Mouse (Mus musculus) kidney, embryonic 15.5 days (tissue): Measurements from ENCODE around the gene Scgb1a1. TPM values are rescaled to one million over a fixed set of nuclear protein-coding genes. Genes with fewer than 3 reads are reported as not detected.
"Not testable (repeated sequence)": the region's sequence is repeated elsewhere in the genome, so short reads cannot be mapped to it uniquely, and the experiment has no call there.

Source experiments
- ATAC-seq: fragments of 200-750 bp; cut with Nextera tagmentation; replicated peaks from 2 replicates; pipeline ENCODE4 v1.8.0; 2017; ENCODE audit warnings: moderate TSS enrichment; ENCODE audit not compliant: low FRiP score
- H3K27ac ChIP-seq: fragments of 300-500 bp; sonication (generic); 2 replicates; pipeline ENCODE4 v1.5.1; 2015; ENCODE audit warnings: mild to moderate bottlenecking, inconsistent platforms
- H3K27me3 ChIP-seq: fragments of 300-500 bp; sonication (generic); 2 replicates; pipeline ENCODE4 v1.6.1; 2015; ENCODE audit warnings: inconsistent platforms
- H3K36me3 ChIP-seq: fragments of 300-500 bp; sonication (generic); 2 replicates; pipeline ENCODE4 v1.6.1; 2015; ENCODE audit warnings: inconsistent platforms
- H3K4me1 ChIP-seq: fragments of 300-500 bp; sonication (generic); 2 replicates; pipeline ENCODE4 v1.6.1; 2015; ENCODE audit warnings: inconsistent platforms
- H3K4me2 ChIP-seq: fragments of 300-500 bp; sonication (generic); 2 replicates; pipeline ENCODE4 v1.6.1; 2015; ENCODE audit warnings: moderate library complexity, mild to moderate bottlenecking, inconsistent platforms
- H3K4me3 ChIP-seq: fragments of 300-500 bp; sonication (generic); replicated peaks from 2 replicates; pipeline ENCODE4 v1.5.1; 2015; ENCODE audit warnings: mild to moderate bottlenecking, inconsistent platforms
- H3K9ac ChIP-seq: fragments of 300-500 bp; sonication (generic); 2 replicates; pipeline ENCODE4 v1.6.1; 2015; ENCODE audit warnings: mild to moderate bottlenecking, inconsistent platforms
- H3K9me3 ChIP-seq: fragments of 300-500 bp; sonication (generic); replicated peaks from 2 replicates; pipeline ENCODE4 v1.6.1; 2016; ENCODE audit warnings: inconsistent platforms
- WGBS: fragments of 180-500 bp; shearing (Covaris S2); methylation state at CpG from one replicate; pipeline ENCODE4 v1.1.7; 2015; ENCODE audit warnings: mixed read lengths; 5-methylcytosine and 5-hydroxymethylcytosine counted together
- polyA plus RNA-seq: library from polyadenylated mRNA; unstranded; fragments of >200 nt; fragmentation: Nextera tagmentation; extraction: Ambion mirVana; gene quantifications from 2 replicates; pipeline ENCODE4 v1.2.1, GENCODE M21; 2015

Scgb1a1 gene
- polyA plus RNA-seq, 1 experiment from 2014 or later = not detected

DNA sequence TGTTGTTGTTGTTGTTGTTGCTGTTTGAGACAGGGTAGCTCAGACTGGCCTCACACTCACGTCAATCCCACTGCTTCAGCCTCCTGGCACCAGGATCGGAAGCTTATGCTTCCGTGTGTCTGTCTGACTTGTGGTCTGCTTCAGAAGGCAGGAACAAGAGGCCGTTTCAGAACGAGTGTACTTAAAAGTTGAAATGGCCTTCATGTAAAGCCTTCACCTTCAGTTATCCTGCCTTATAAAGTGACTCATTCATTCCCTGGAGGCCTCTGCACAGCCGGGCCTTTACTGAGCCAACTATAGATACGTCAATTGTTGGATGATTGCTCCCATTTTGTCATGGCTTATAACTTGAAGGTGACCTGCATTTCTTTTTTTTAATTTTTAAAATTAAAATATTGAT, 28.4 kb downstream of the Scgb1a1 start:
- Histone ChIP-seq H3K9me3 (no peaks in the 10 kb centered on the region), H3K36me3 (no peaks in the 10 kb centered on the region), H3K9ac (no peak overlapping the region), H3K4me2 (no peak overlapping the region), H3K4me3 (no peak overlapping the region), H3K4me1 (no peaks in the 10 kb centered on the region), H3K27me3 (no peaks in the 10 kb centered on the region), H3K27ac (no peak overlapping the region)
- ATAC-seq = no peak
- WGBS = 78% methylated on average over 7 of the region's 7 CpGs

DNA sequence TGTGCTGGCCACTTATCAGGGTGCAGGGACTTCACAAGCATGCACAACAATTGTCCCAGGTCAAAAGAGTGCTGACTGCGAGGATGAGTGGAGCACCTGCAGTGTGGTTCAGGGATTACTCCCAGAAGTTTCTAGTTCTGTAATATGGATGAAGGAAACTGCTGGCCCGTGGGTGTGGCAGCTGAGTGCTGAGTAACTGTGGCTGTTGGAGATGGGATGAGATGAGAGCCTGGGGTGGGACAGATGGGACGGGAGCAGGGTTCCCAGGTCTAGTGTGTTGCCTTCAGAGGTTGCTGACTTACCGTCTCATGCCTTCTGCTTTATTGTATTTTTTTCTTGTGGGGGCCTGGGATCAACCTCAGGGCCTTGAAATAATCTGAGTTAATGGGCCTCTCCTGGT, 28.8 kb downstream of the Scgb1a1 start:
- H3K27me3 ChIP-seq = no peaks in the 10 kb centered on the region
- ATAC-seq = no peak
- no peak overlapping the region for H3K4me3 ChIP-seq
- no peaks in the 10 kb centered on the region for H3K36me3 ChIP-seq
- no peak overlapping the region for H3K9ac ChIP-seq
- no peaks in the 10 kb centered on the region for H3K4me1 ChIP-seq
- H3K9me3 ChIP-seq = no peaks in the 10 kb centered on the region
- 81% methylated on average over 4 of the region's 4 CpGs for WGBS
- H3K27ac ChIP-seq = no peak overlapping the region
- H3K4me2 ChIP-seq = no peak overlapping the region

DNA sequence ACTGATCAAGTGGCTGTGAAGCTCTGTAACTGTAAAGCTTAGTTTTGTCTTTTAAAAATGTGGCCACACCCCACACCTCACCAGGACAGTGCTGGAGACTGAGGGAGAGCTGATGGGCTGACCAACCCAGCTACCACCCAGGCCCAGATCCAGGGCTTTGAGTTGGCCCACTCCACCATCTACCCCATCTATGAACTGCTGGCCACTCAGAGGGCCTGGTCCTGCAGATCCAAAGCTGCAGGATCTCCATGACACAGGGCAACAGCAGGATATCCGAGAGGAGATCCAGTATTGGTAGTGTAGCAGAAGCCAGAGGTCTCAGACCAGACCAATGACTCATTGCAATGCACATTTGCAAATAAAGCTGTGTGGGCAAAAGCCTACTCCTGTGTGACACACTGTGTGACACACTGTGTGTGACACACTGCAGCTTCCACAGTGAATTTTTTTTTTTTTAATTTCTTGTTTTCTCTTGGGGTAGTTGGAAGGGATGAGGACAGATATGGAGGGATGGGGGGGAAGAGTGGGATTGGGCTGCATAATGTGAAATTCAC, 29.4 kb downstream of the Scgb1a1 start:
- no peaks in the 10 kb centered on the region for H3K36me3 ChIP-seq
- WGBS = 71% methylated on average over 1 of the region's 1 CpGs
- H3K27ac ChIP-seq = no peak overlapping the region
- H3K4me3 ChIP-seq = no peak overlapping the region
- H3K9ac ChIP-seq = no peak overlapping the region
- no peaks in the 10 kb centered on the region for H3K9me3 ChIP-seq
- no peak for ATAC-seq
- H3K4me1 ChIP-seq = no peaks in the 10 kb centered on the region
- no peaks in the 10 kb centered on the region for H3K27me3 ChIP-seq
- H3K4me2 ChIP-seq = no peak overlapping the region

DNA sequence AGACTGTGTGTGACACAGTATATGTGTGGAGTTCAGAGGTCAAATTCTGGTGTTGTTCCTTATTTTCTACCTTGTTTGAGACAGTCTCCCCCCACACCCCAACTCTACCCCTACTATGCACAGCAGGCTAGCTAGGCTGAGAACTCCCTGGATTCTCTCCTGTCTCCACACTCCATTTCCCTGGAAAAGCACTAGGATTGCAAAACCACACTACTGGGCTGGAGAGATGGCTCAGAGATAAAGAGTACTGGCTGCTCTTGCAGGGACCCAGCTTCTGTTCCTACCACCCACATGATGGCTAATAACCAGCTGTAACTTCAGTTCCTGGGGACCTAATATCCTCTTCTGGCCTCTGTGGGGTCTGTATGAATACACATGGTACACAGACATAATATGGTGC, 30.1 kb downstream of the Scgb1a1 start:
- no peaks in the 10 kb centered on the region for H3K9me3 ChIP-seq
- no peak overlapping the region for H3K27ac ChIP-seq
- H3K4me2 ChIP-seq = no peak overlapping the region
- no peaks in the 10 kb centered on the region for H3K27me3 ChIP-seq
- H3K4me3 ChIP-seq = no peak overlapping the region
- H3K36me3 ChIP-seq = no peaks in the 10 kb centered on the region
- ATAC-seq = no peak
- H3K9ac ChIP-seq = no peak overlapping the region
- 0 out of 2 replicates have a peak, but pooled peaks cover 6% of the 10 kb centered on the region for H3K4me1 ChIP-seq

- Histone ChIP-seq H3K9me3 (no peaks in the 10 kb centered on the region), H3K4me3 (no peak overlapping the region), H3K9ac (no peak overlapping the region), H3K36me3 (no peaks in the 10 kb centered on the region), H3K27ac (no peak overlapping the region), H3K4me2 (no peak overlapping the region), H3K4me1 (0 out of 2 replicates have a peak, but pooled peaks cover 6% of the 10 kb centered on the region), H3K27me3 (no peaks in the 10 kb centered on the region)
- WGBS = 90% methylated on average over 4 of the region's 4 CpGs
- no peak for ATAC-seq
Observed at GRCm38 (mm10) chr19:9055703-9056355, 31.9 kb downstream of the Scgb1a1 start.

GRCm38 (mm10) chr19:9055153-9055552, 32.6 kb downstream of the Scgb1a1 start:
- Histone ChIP-seq H3K4me3 (no peak overlapping the region), H3K27ac (no peak overlapping the region), H3K27me3 (no peaks in the 10 kb centered on the region), H3K4me2 (no peak overlapping the region), H3K4me1 (0 out of 2 replicates have a peak, but pooled peaks cover 6% of the 10 kb centered on the region), H3K36me3 (no peaks in the 10 kb centered on the region), H3K9ac (no peak overlapping the region), H3K9me3 (no peaks in the 10 kb centered on the region)
- ATAC-seq = no peak
- 30% methylated on average over 2 of the region's 2 CpGs for WGBS

- H3K36me3 ChIP-seq = no peaks in the 10 kb centered on the region
- no peak overlapping the region for H3K27ac ChIP-seq
- ATAC-seq = no peak
- H3K4me2 ChIP-seq = no peak overlapping the region
- H3K9ac ChIP-seq = no peak overlapping the region
- H3K4me3 ChIP-seq = no peak overlapping the region
- H3K4me1 ChIP-seq = peaks cover 8% of the 10 kb centered on the region
- no peaks in the 10 kb centered on the region for H3K9me3 ChIP-seq
- WGBS = 55% methylated on average over 6 of the region's 6 CpGs
- H3K27me3 ChIP-seq = no peaks in the 10 kb centered on the region
Observed at GRCm38 (mm10) chr19:9052803-9053431, 34.8 kb downstream of the Scgb1a1 start.

- not testable (repeated sequence) for H3K36me3 ChIP-seq, H3K27me3 ChIP-seq, ATAC-seq, H3K27ac ChIP-seq, H3K9me3 ChIP-seq, H3K4me3 ChIP-seq, H3K4me2 ChIP-seq, H3K9ac ChIP-seq
- peaks cover 15% of the 10 kb centered on the region for H3K4me1 ChIP-seq
- 90% methylated on average over 4 of the region's 4 CpGs for WGBS
Observed at GRCm38 (mm10) chr19:9051985-9052384, 35.8 kb downstream of the Scgb1a1 start.

- H3K9me3 ChIP-seq = no peaks in the 10 kb centered on the region
- H3K27me3 ChIP-seq = no peaks in the 10 kb centered on the region
- no peak overlapping the region for H3K27ac ChIP-seq
- 78% methylated on average over 9 of the region's 9 CpGs for whole genome bisulfite sequencing
- no peak overlapping the region for H3K4me3 ChIP-seq
- H3K9ac ChIP-seq = no peak overlapping the region
- ATAC-seq = no peak
- H3K4me2 ChIP-seq = no peak overlapping the region
- no peaks in the 10 kb centered on the region for H3K36me3 ChIP-seq
- peaks cover 15% of the 10 kb centered on the region for H3K4me1 ChIP-seq
Observed at GRCm38 (mm10) chr19:9050294-9051229, 37.2 kb downstream of the Scgb1a1 start.

DNA sequence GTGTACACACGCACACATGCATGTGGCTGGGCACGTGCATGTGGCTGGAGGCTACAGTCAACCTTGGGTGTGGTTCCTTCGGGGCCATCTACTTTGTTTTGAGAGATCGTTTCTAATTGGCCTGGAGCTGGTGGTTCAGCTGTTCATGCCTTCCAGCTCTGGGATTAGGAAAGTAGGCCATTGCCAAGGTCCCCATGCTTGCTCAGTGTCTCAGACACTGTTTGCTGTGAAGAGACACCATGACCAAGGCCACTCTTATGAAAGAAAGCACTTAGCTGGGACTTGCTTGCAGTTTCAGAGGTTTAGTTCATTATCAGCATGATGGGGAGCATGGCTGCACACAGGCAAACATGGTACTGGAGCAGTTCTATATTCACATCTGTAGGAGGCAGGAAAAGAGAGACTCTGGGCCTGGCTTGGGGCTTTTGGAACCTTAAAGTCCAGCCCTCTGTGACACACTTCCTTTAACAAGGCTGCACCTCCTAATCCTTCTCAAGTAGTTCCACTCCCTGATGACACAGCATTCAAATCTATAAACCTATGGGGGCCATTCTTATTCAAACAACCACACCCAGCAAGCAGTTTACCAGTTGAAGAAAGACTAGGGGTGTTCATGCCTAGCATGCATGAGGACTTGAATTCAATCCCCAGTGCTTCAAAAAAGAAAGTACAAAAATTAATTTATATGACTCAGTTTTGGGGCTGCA, 38.6 kb downstream of the Scgb1a1 start:
- H3K4me2 ChIP-seq = no peak overlapping the region
- no peaks in the 10 kb centered on the region for H3K36me3 ChIP-seq
- no peak overlapping the region for H3K9ac ChIP-seq
- H3K27ac ChIP-seq = no peak overlapping the region
- H3K27me3 ChIP-seq = no peaks in the 10 kb centered on the region
- H3K9me3 ChIP-seq = no peaks in the 10 kb centered on the region
- peaks cover 15% of the 10 kb centered on the region for H3K4me1 ChIP-seq
- H3K4me3 ChIP-seq = no peak overlapping the region
- WGBS = 91% methylated on average over 4 of the region's 4 CpGs
- no peak for ATAC-seq

DNA sequence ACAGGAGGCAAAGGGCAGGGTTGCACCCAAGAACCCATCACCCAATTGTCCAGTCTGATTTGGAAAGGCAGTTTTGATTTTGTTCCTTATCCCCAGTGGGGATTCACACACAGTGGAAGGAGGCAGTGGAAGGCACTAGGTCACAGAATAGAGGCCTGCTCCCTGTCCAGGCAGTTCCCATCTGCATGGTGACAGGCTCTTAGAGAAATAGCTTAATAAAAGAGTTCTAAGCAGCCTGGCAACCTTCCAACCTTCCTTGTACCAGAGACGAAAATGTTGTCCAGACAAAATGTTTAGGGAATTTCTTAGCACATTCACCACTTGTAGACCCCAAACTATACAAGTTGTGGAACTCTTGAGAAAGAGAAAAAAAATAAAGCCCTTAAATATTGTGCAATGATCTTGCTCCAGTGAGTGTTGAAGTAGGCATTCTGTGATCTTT, 39.8 kb downstream of the Scgb1a1 start:
- Histone ChIP-seq H3K4me1 (peaks cover 12% of the 10 kb centered on the region), H3K9ac (no peak overlapping the region), H3K4me3 (no peak overlapping the region), H3K4me2 (no peak overlapping the region), H3K27ac (peak overlapping the region; percentile 48; the same call in 1 of the 2 replicates), H3K36me3 (no peaks in the 10 kb centered on the region), H3K9me3 (no peaks in the 10 kb centered on the region), H3K27me3 (no peaks in the 10 kb centered on the region)
- ATAC-seq = no peak
- 35% methylated on average over 1 of the region's 1 CpGs for WGBS
